Mouse (Mus musculus): ENCODE data around the gene Olfr1132.
"Not testable (repeated sequence)": the region's sequence is repeated elsewhere in the genome, so short reads cannot be mapped to it uniquely, and the experiment has no call there.

The Olfr1132 gene

GRCm38 (mm10) chr2:87637435-87637834 lies at the start of gene Olfr1132:
Gene Olfr1132, minus strand, starts transcription at chr2:87637535.
- no peak for DNase-seq (ENCODE audit: low read depth, low spot score)

- no peak for DNase-seq (ENCODE audit: low read depth, low spot score)
Measured at GRCm38 (mm10) chr2:87673564-87673963, 36.2 kb upstream of the Olfr1132 start, which contains the start of gene Olfr1135. Gene Olfr1135, minus strand, starts transcription at chr2:87673664.

GRCm38 (mm10) chr2:87658360-87658759 lies 21.0 kb upstream of the Olfr1132 start, which contains the start of gene Olfr1134:
Gene Olfr1134, minus strand, starts transcription at chr2:87658460.
- DNase-seq (ENCODE audit: low read depth, low spot score) = no peak

- DNase-seq (ENCODE audit: low read depth, low spot score) = no peak
Measured at GRCm38 (mm10) chr2:87647274-87647673, 9.9 kb upstream of the Olfr1132 start, which contains the start of gene Olfr1133. Gene Olfr1133, minus strand, starts transcription at chr2:87647374.

GRCm38 (mm10) chr2:87642441-87642840 lies 5.1 kb upstream of the Olfr1132 start:
- DNase-seq (ENCODE audit: low read depth, low spot score) = no peak

- DNase-seq (ENCODE audit: low read depth, low spot score) = no peak
Measured at GRCm38 (mm10) chr2:87626804-87627203, 10.5 kb downstream of the Olfr1132 start, which contains the start of gene Olfr1131. Gene Olfr1131, plus strand, starts transcription at chr2:87627104.

- not testable (repeated sequence) for DNase-seq (ENCODE audit: low read depth, low spot score)
Measured at GRCm38 (mm10) chr2:87605912-87606311, 31.4 kb downstream of the Olfr1132 start, which contains the start of gene Olfr1130. Gene Olfr1130, plus strand, starts transcription at chr2:87606212.

All from 3T3-L1 (cell line).